ENCODE assay signal across 9 mouse cellular contexts in genomic region chr12:33269743-33270142, GRCm38 (mm10).
A peak's percentile ranks its signal among the peaks of the same experiment; 100 is the strongest.
DNase-seq lines count a peak whose midpoint lies in the region; ATAC-seq and TF ChIP-seq lines count a peak whose summit lies in the region.
"Had no signal": no experiment of that assay in that cellular context is flagged by ENCODE, and none has a peak within 500 bp of the region (broad histone marks: within the 10 kb centered on the region; RNA-seq: fewer than 3 reads in every experiment).

No protein-coding gene starts in this region.

- no peaks in the 10 kb centered on the region for H3K9me3 ChIP-seq in heart, postnatal 0 days (replicated peaks; ENCODE audit: control insufficient read depth, low read length)
- H3K9me3 ChIP-seq in heart, embryonic 11.5 days (replicated peaks; ENCODE audit: control insufficient read depth, low read length) = no peaks in the 10 kb centered on the region
- H3K9me3 ChIP-seq: embryonic facial prominence, embryonic 13.5 days had no signal

- ATAC-seq in heart, postnatal 0 days (ENCODE audit: insufficient read depth, low read depth) = no peak
- no peak for ATAC-seq in heart, embryonic 11.5 days (replicated peaks; ENCODE audit: insufficient number of reproducible peaks, low FRiP score, low TSS enrichment)

- no peak overlapping the region for H3K9ac ChIP-seq in heart, postnatal 0 days (replicated peaks; ENCODE audit: low read depth, low read length)
- H3K9ac ChIP-seq in heart, embryonic 11.5 days (ENCODE audit: low read depth, low read length) = no peak overlapping the region
- H3K9ac ChIP-seq: embryonic facial prominence, embryonic 13.5 days had no signal

- TF ChIP-seq EP300 in heart, postnatal 0 days (IDR thresholded peaks at IDR 0.05; ENCODE audit: low read depth) = no peak

- H3K27ac ChIP-seq in heart, postnatal 0 days (ENCODE audit: low read depth) = no peak overlapping the region
- H3K27ac ChIP-seq in heart, embryonic 11.5 days (ENCODE audit: low read depth, low read length) = no peak overlapping the region
- H3K27ac ChIP-seq: embryonic facial prominence, embryonic 13.5 days had no signal

- 72% methylated on average over 5 of the region's 5 CpGs for WGBS in heart, postnatal 0 days
- 62% methylated on average over 5 of the region's 5 CpGs for WGBS in heart, embryonic 11.5 days (ENCODE audit: insufficient replicate concordance)

- TF ChIP-seq CTCF in heart, postnatal 0 days (IDR thresholded peaks at IDR 0.05; ENCODE audit: low read depth) = peak; percentile 50

- H3K36me3 ChIP-seq in heart, postnatal 0 days (replicated peaks; ENCODE audit: control insufficient read depth, insufficient read depth, low read length) = no peaks in the 10 kb centered on the region
- no peaks in the 10 kb centered on the region for H3K36me3 ChIP-seq in heart, embryonic 11.5 days (ENCODE audit: control insufficient read depth, insufficient read depth, low read length)
- H3K36me3 ChIP-seq: embryonic facial prominence, embryonic 13.5 days had no signal

- H3K4me1 ChIP-seq in heart, postnatal 0 days (ENCODE audit: control insufficient read depth, insufficient read depth) = no peaks in the 10 kb centered on the region
- H3K4me1 ChIP-seq in heart, embryonic 11.5 days (ENCODE audit: control insufficient read depth, insufficient read depth, low read length) = no peaks in the 10 kb centered on the region

- H3K27me3 ChIP-seq in heart, postnatal 0 days (ENCODE audit: control insufficient read depth, insufficient read depth, low read length) = no peaks in the 10 kb centered on the region
- H3K27me3 ChIP-seq in heart, embryonic 11.5 days (ENCODE audit: control insufficient read depth, insufficient read depth, low read length) = no peaks in the 10 kb centered on the region
- H3K27me3 ChIP-seq: embryonic facial prominence, embryonic 13.5 days had no signal

- no peak overlapping the region for H3K4me2 ChIP-seq in heart, postnatal 0 days (ENCODE audit: low read depth, low read length)
- H3K4me2 ChIP-seq in heart, embryonic 11.5 days = no peak overlapping the region
- H3K4me2 ChIP-seq: embryonic facial prominence, embryonic 13.5 days had no signal

- no peak for DNase-seq in heart, postnatal 0 days (ENCODE audit: low spot score)
- DNase-seq in right cerebral cortex, postnatal 4 days = peak; percentile 75
- no peak for DNase-seq in right cerebral cortex, postnatal 25 days
- DNase-seq in c-Kit-positive CD71-negative TER-119-negative erythroid progenitor cells, embryonic 14.5 days (ENCODE audit: low read depth) = peak; percentile 43
- DNase-seq in liver = peak; percentile 72
- DNase-seq in spleen, postnatal 10 days (ENCODE audit: low spot score in 2 of 2) = peak; percentile 74 to 84
- no peak for DNase-seq in ovary, postnatal 36 days (ENCODE audit: low spot score)

- no peak overlapping the region for H3K4me3 ChIP-seq in heart, postnatal 0 days (ENCODE audit: low read depth, low read length)
- H3K4me3 ChIP-seq in heart, embryonic 11.5 days (ENCODE audit: low read depth, low read length) = no peak overlapping the region
- H3K4me3 ChIP-seq: embryonic facial prominence, embryonic 13.5 days had no signal

Comparison
In these comparisons a context has a peak if more than half of its experiments do, and no peak if none do; other contexts are left out.
1. DNase-seq: peak in right cerebral cortex, postnatal 4 days (single experiment), c-Kit-positive CD71-negative TER-119-negative erythroid progenitor cells, embryonic 14.5 days (single experiment), liver (single experiment) and spleen, postnatal 10 days (2 of 2); none in heart, postnatal 0 days (single experiment), right cerebral cortex, postnatal 25 days (single experiment) and ovary, postnatal 36 days (single experiment).